Mouse (Mus musculus): ENCODE measurements around the gene Slco3a1.

Slco3a1 gene

DNA sequence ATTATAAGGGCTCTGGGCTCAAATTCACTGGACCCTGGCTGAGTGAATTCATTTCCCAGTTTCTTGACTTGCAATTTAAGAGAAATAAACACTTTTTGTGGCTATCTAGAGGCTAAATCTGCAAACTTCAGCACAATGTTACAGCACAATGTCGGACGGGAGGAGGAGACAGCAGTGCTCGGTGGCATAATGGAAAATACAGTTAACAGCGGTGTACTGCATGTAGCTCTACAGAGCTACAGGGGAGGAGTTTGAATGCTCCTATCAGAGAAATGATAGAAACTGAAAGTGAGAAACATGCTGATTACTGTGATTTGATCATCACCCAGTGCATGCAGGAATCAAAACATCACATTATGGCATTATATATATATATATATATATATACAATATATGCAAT is 68.5 kb downstream of the Slco3a1 start:
- DNase-seq (ENCODE audit: low spot score), result no peak

DNA sequence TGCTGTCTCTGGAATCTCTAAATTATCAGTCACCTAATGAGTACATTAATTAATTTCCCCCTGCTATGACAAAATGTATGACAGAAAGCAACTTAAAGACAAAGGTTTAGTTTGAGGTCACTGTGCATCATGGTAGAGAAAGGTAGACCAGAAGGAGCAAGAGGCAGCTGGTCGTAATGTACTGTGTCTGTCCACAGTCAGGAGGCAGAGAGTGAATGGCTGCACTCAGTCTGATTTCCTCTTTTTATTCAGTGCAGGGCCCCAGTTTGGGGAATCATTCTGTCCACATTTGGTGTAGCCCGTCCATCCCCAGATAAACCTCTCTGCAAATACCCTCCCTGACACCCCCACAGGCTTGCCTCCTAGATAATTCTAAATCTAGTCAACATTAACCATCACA is 68.9 kb downstream of the Slco3a1 start:
- no peak for DNase-seq (ENCODE audit: low spot score)

DNA sequence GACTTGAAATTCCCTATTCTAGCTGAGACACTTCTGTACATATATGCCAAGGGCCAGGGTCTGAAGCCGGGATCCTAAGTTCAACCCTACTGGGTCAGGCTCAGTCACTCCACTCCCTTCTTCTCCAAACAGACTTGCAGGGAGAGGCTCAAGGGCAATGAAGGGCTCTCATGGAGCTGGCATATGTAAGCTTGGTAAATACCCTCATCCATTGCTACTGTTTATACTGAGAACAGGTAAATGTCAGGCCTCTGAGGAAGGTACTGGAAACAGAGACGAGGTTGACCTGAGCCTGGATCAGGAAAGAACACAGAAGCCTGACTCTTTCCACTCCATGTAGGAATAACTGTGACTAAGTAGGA is 70.6 kb downstream of the Slco3a1 start:
- DNase-seq (ENCODE audit: low spot score), result no peak

DNA sequence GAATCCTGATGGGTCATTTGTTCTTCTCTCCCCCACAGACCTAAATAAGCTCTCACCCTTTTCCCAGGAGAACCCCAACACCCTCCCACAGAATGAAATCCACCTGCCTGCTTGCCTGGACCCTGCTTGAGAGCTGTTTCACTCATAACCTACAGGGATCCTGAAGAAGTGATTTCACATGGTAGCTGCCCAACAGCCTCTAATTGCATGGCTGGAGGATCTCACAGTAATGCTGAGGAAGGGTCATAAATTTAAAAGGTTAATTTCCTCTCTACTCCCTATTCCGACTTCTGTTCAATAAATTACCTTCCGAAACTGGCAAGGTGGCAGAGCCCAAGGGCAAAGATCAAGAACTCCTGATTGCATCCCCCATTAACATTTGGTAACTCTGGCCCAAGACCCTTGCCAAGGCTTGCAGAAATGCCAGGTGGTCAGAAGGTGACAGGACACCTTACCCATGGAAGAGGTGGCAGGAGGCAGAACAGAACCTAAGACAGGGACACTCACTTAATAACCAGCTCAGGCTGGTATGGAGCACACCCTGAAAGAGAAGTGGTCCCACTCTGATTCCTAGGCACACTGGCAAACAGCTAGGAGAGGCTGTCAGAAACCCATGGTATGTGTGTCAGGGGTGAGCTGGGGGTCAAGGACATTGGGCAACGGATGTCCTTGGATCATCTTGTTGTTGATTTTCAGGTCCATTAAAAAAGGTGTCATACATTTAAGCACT is 71.1 kb downstream of the Slco3a1 start:
- DNase-seq (ENCODE audit: low spot score), result no peak

DNA sequence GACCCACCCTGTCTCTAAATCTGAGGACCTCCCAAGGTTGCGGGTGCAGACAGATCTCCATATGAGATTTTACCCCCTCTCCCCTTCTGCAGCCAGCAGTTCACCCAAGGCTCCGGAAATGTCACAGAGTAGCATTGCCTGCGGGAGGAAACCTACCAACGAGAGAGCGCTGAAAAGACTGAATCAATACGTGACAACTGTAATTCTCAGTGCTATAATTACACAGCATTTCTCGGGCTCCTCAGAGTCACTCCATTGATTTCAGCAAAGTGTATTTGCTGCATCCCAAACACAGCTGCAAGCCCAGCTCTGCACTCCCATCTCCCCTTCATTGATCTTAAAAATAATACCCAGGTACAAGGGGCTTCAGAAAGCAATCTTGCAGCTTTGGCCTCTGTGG is 82.8 kb downstream of the Slco3a1 start:
- no peak for DNase-seq (ENCODE audit: low spot score)

DNA sequence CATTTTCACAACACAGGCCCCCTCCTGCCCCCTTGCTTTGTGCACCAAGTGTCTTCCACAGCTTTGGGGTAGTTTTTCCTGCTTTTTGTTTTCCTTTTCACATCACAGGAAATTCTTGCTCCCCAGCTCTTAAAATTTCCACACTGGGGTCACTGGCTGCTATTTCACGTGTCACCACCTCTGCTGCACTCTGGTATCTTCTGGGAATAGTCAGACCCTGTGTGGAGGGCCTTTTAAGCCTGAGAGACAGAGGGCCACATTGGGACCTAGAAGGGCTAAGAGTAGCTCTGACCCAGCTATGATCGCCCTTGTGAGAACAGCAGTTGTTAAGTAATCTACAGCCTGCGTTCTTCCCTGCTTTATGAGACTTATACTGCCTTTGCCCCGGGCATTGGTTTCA is 87.7 kb downstream of the Slco3a1 start:
- DNase-seq (ENCODE audit: low spot score), result no peak

DNA sequence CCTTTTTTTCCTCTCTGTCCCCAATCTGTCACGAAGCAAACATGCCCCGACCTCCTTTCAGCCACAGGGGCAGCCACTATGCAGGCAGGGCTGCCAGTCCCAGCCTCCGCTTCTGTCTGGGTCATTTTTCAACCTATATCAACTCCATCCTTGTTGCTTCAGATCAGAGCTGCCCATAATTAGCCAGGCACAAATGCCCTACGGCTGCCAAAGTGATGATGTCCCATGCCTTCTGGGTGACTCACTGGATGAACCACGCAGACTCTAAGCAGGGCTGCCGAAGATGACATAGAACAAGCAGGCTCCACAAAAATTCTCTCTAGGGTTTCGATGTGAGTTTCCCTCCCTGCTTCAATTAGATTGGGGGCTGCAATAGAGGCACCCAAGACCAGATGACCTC is 89.9 kb downstream of the Slco3a1 start:
- no peak for DNase-seq (ENCODE audit: low spot score)

DNA sequence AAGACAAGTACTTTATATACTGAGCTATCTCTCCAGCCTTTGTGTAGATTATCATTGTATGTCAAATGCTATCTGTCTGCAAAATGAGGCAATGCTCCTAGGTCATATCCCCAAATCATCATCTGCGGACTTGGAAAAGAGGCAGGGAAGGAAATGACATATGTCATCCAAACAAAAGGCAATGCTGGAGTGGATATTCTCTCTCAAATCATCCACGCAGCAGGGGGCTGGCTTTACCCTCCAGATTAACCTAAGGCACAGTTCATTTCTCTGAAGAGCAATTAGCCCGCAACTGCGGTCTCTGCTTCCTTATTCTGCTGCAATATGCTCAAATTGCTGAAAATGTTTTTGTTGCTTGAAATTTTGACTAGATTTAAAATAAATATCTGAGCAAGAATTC is 92.1 kb downstream of the Slco3a1 start:
- DNase-seq (ENCODE audit: low spot score), result no peak

DNA sequence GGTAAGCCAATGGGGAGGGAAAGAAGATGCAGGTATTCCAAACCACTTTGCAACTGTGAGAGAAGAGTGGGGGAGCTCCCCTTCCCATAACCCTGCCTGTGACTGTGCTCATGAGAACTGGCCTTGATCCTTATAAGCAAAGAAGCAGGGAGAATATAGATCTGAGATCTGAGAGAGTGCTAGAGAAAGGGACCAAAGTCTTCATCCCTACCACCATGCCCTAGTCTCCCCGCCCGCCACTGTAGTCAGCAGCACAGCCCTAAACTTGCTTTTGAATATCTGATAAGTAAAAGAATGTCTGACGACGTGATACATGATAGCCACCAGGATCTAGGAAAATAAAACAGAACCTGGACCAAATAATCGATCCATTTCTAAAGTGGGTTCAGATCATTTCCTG is 92.8 kb downstream of the Slco3a1 start:
- no peak for DNase-seq (ENCODE audit: low spot score)

DNA sequence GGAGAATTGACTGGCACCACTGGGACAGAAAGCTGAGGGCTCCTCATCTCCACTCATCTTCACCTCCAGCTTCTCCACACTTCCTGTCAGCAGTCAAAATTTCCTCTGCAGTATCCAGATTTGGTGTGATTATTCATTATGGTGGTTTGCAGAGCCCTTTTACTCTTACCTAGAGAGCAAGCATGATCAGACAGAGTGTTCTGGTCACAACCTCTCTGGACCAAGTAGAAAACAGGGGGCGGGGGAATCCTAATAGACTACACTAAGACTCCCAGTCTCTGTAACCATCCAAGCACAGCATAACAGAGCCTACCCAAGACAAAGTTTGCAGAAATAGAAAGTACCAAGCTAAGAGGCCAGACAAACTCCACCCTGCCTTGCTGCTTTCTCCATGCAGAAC is 93.4 kb downstream of the Slco3a1 start:
- no peak for DNase-seq (ENCODE audit: low spot score)

DNA sequence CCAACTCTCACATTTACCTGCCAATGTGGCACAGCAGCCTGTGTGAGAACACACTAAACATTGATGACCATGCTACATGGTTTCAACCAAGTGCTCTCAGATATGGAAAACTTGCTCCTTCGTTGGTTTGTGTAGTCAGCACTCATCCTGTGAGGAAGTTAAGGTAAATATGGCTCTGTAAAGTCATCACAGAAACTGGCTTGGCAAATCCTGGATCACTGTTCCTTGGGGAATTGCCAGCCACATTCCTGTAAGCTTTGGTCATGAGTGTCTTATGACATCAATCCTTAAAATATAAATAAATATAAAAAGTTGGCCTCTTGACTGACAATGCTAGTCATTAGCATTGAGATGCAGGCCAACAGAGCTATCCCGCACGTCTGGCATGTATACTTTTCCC is 94.8 kb downstream of the Slco3a1 start:
- no peak for DNase-seq (ENCODE audit: low spot score)

DNA sequence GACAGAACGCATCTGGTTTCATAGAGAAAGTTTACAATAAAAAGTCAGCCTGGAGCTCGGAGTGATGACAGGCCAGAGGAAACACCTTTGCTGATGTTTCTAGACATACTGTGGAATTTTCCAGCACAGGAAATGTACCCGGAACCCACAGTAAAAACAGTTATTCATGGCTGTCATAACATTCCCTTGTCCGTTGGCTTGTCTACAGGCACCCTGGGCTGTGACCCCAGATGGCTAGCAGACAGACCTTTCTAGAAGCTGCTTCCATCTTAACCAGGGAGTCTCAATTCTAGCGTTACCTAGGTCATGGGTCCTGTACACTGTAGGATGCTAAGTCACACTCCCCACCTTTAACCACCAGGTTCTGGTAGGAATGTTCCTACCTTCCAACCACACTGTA is 95.3 kb downstream of the Slco3a1 start:
- DNase-seq (ENCODE audit: low spot score), result no peak

DNA sequence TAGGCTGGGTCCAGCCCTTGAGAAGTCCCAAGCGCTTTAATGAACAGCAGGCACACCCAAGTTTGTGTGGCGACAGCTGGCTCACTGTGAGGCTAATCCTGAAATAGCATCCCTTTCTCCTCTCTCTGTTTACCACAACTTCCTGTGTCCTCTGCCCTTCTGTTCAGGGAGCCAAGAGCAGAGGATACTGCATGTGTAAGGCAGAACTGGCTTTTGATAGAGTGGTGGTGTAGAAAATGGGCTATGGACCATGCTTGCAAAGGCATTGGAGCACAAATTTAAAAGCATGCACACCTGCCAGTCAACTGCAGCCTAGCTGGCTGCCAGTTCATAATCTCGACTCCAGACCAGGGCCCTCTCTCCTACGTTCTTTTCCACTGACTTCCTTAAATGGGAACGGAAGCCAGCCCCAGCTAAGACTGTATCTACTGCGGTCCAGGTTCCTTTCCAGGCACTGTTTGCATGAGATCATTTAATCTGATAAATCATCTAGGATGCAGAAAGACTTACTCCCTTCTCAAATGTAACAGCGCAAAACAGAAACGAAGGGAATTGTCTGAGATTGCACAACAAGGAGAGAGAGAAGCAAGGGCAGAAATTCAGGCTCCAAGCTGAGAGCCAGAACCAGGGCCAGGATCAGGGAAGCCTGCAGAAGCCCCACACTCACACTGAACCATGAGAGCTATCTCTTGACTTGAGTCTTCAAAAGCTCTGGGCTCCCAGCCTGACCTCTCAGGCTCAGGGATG is 95.9 kb downstream of the Slco3a1 start:
- DNase-seq (ENCODE audit: low spot score), result no peak

DNA sequence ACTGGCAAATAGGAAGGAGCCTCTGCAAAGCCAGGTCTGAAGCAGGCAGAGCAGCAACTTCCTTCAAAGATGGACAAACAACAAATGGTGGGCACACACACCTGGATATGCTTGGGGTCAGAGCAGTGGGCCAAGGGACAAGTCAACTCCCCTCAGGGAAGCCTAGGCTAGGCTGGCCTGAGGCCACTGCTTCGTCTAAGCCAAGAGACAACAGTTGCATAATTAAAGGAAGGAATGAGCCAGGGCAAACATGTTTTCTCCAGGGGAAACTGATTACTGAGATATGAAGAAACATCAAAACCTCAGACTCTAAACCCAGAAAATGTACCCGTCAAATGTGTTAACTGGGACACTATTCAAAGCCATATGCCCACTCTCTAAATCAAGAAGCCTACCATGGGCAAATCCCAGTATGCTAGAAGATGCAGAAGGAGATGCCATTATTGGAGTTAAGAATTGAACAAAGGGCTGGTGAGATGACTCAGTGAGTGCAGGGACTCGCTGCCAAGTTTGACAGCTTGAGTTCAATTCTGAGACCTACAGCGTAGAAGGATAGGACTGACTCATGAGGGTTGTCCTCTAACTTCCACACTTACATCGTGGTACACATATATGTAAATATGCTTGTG is 97.1 kb downstream of the Slco3a1 start:
- no peak for DNase-seq (ENCODE audit: low spot score)

DNA sequence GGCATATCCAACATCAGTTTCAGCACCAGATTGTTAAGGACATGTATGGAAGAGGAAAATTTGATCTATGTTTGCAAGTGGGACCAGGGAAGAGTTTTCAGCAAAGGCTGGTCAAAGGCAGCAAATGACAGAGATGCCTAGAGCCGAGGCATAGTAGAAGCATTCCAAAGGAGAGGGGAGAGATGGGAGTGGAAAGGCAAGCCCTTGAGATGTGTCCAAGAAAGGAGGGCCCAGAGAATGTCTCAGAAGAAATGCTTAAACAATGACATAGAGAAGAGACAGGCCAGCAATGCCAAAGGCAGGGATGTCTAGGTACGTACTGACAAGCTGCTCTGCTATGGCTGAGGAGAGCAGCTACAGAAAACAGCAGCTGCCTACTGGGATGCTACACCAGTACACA is 97.8 kb downstream of the Slco3a1 start:
- DNase-seq (ENCODE audit: low spot score), result no peak

DNA sequence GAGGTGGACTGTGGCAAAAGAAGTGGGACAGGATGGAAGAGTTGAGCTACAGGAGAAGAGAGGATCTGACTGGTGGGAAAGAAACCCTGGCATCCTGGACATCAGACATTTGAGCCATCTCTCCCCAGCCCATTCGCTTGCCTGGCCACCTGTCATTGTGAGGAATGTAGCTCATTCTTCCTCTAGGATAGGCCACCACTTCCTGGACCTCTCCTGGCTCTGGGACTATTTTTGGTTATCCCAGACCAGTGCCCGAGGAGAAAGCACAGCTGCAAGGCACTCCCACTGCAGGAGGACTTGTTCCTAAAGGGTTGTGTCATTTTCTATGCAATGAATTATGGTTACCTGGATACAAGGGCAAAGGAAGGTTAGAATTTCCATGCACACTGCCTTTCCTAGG is 103.5 kb downstream of the Slco3a1 start:
- DNase-seq (ENCODE audit: low spot score), result no peak

DNA sequence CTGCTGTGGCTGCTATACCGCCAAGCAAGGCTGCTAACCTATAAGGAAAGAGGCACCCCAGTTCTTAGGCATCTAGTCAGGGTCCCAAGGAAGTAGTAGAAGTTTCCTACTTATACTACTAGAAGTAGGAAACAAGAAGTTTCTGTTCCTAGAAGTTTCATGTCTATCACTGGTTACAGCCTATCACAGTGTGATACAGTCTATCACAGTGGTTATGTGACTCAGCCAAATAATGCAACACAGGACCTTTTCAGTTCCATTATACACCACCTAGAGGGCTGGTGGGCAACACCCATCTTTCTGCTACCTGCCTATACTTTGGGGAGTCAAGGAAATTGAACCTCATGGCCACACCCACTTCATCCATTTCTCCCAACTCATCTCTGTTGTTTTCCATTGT is 104.8 kb downstream of the Slco3a1 start:
- no peak for DNase-seq (ENCODE audit: low spot score)

DNA sequence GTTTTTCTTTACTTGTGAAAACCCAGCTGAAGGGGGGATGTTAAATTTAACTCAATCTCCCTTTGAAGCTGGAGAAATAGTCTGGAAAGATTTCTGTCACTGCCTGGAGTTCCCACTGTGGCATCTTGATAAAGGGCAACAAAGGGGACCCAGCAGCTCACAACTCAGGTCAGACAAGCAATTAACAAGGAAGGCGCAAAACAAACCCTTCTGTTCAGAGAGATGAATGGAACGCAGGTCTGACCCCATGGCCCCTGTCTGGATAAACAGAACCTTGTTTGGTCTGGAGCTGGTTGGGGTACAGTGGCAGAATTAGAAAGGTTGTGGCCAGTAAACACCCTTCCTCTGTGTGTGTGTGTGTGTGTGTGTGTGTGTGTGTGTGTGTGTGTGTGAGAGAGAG is 106.8 kb downstream of the Slco3a1 start:
- DNase-seq (ENCODE audit: low spot score), result peak; percentile 71

DNA sequence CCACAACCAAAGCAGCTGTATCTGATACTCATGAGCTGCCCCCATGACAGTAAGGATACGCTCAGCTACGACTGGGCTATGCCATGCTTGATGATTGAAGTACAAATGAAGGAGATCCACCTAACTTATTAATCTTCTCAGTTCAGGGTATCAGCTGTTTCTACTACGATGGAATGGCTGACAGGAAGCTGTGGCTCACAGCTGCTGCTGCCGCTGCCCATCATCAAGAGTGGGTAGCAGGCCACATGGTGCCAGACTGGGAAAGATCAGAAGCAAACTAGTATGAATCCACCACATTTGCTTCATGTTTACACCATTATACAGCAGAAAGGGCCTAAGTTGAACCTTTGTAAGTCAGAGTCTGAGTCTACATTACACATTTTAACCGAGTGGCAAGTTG is 109.4 kb downstream of the Slco3a1 start:
- DNase-seq (ENCODE audit: low spot score), result no peak

DNA sequence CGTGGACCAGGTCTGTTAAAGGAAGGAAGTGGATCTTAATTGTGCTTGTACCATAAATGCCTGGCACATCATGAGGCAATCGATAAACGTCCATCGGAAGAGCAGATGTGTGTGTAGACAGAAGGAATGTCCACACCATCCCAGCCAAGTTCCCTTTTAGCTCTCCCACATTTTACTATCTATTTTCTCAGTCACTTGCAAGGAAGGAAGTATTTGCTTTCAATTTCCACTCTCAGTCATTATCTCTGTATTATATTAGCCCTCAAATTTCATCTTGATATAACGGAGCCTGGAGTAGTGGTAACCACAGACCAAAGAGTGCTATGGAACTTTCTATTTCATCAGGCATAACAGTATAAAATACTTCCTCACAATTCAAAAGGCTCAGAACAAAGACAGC is 112.2 kb downstream of the Slco3a1 start:
- no peak for DNase-seq (ENCODE audit: low spot score)

DNA sequence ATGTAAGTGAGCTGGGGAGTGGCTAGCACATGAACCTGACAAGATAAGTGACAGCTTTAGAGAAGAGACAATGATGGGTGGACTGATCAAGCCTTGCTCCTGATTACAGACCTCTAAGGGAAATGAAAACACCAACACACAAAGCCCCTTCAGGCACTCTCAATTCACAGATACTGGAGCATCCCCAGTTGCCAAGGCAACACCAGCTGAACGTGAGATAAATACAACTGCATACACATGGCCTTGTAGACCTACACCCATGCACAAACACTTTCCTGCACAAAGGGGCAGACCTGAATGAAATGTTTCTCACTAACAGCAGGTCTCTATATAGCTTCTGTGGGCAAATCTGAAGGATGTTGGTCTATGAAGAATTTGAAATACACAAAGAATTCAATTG is 117.0 kb downstream of the Slco3a1 start:
- no peak for DNase-seq (ENCODE audit: low spot score)

DNA sequence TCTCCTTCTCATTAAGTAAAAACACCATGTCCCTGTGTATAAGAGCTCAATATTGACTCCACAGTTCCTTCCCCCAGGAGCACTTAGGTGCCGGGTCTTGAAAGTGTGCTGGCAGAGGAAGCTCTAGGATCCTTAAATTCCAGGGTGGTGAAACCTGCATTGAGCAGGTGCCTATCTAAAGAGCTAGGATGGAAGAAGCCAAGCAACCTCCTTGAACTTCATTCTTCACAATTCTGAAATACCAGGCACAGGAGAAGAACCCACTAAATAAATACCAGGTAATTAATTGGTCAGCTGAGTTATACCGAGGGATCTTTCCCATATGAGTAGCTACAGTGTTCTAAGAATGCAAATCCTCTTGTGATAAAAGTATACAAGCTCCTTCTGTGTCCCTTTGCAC is 117.9 kb downstream of the Slco3a1 start:
- DNase-seq (ENCODE audit: low spot score), result no peak

DNA sequence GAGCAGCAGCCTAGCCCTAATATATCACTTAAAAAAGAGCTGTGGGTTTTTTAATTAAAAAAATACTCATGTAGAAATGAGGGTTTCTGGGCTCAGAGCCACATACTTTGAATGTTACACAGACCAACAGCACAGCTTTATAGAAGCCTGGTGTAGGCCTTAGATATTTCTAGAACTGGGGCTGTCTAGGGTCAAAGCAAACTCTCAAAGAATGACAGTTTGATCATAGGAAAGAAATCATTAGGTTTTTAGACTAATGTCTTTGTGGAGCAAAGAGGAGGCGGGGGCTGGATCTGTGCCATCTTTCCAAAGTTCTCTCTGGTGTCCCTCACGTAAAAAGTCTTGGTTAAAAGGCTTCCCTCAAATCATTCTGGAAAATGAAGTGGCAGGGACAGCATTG is 121.6 kb downstream of the Slco3a1 start:
- DNase-seq (ENCODE audit: low spot score), result no peak

DNA sequence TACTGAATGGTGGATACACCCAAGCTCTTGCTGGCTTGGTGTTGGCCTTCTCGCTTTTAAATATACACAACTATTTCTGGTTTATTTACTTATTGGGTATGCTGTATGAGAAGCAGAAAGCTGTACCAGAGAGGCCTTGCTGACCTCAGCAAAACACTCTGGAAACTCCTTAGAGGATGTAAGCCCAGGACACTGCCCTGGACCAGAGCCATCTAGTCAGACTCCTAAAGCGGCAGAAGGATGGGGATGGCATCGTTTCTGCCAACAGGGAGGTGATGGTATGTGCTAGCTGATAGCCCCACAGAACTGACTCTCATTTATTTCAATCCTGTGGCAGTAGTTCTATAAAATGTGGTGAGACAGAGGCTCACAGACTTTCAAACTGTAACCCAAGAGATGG is 125.3 kb downstream of the Slco3a1 start:
- no peak for DNase-seq (ENCODE audit: low spot score)

Data from embryo, embryonic 10 days (tissue).